Mouse (Mus musculus) intestine, embryonic 15.5 days (tissue): ENCODE data around the gene Fnbp1. TPM values are rescaled to one million over a fixed set of nuclear protein-coding genes. Genes with fewer than 3 reads are reported as not detected.
"Not testable (repeated sequence)": the region's sequence is repeated elsewhere in the genome, so short reads cannot be mapped to it uniquely, and the experiment has no call there.

Source experiments
- ATAC-seq: fragments of 200-750 bp; cut with Nextera tagmentation; 2 replicates; pipeline ENCODE4 v1.8.0; 2017; ENCODE audit warnings: moderate TSS enrichment, moderate library complexity
- H3K27ac ChIP-seq: fragments of 300-500 bp; sonication (generic); 2 replicates; pipeline ENCODE4 v1.5.1; 2015; ENCODE audit warnings: mild to moderate bottlenecking, inconsistent platforms
- H3K27me3 ChIP-seq: fragments of 300-500 bp; sonication (generic); replicated peaks from 2 replicates; pipeline ENCODE4 v1.6.1; 2015; ENCODE audit warnings: inconsistent platforms
- H3K36me3 ChIP-seq: fragments of 300-500 bp; sonication (generic); 2 replicates; pipeline ENCODE4 v1.6.1; 2015; ENCODE audit warnings: inconsistent platforms
- H3K4me1 ChIP-seq: fragments of 300-500 bp; sonication (generic); replicated peaks from 2 replicates; pipeline ENCODE4 v1.6.1; 2015; ENCODE audit warnings: inconsistent platforms
- H3K4me2 ChIP-seq: fragments of 300-500 bp; sonication (generic); replicated peaks from 2 replicates; pipeline ENCODE4 v1.6.1; 2015; ENCODE audit warnings: mild to moderate bottlenecking, inconsistent platforms
- H3K4me3 ChIP-seq: fragments of 300-500 bp; sonication (generic); replicated peaks from 2 replicates; pipeline ENCODE4 v1.5.1; 2015; ENCODE audit warnings: inconsistent platforms
- H3K9ac ChIP-seq: fragments of 300-500 bp; sonication (generic); 2 replicates; pipeline ENCODE4 v1.6.1; 2015; ENCODE audit warnings: inconsistent platforms
- H3K9me3 ChIP-seq: fragments of 300-500 bp; sonication (generic); 2 replicates; pipeline ENCODE4 v1.6.1; 2016; ENCODE audit warnings: inconsistent platforms
- WGBS: fragments of 180-500 bp; shearing (Covaris S2); methylation state at CpG from one replicate; pipeline ENCODE4 v1.1.7; 2015; 5-methylcytosine and 5-hydroxymethylcytosine counted together
- polyA plus RNA-seq: library from polyadenylated mRNA; unstranded; fragments of >200 nt; fragmentation: Nextera tagmentation; extraction: Ambion mirVana; gene quantifications from 2 replicates; pipeline ENCODE4 v1.2.1, GENCODE M21; 2015

Fnbp1 gene
- polyA plus RNA-seq = 22.7 and 27.3 TPM in 2 replicates

GRCm38 (mm10) chr2:31141867-31142454, at the start of gene Fnbp1:
TSS of gene Fnbp1 (minus strand) at chr2:31142008.
- H3K27ac ChIP-seq = peak within 1 kb of the TSS; percentile 85
- peak; percentile 97 for ATAC-seq
- peak within 1 kb of the TSS; percentile 84 for H3K4me2 ChIP-seq
- peak within 1 kb of the TSS; percentile 95 for H3K9ac ChIP-seq
- no peaks in the 10 kb centered on the region for H3K36me3 ChIP-seq
- H3K4me3 ChIP-seq = peak within 1 kb of the TSS; percentile 88
- under 1% methylated on average over 59 of the region's 59 CpGs for WGBS
- no peaks in the 10 kb centered on the region for H3K9me3 ChIP-seq
- H3K27me3 ChIP-seq = no peaks in the 10 kb centered on the region
- peaks cover 23% of the 10 kb centered on the region for H3K4me1 ChIP-seq

- Histone ChIP-seq H3K27ac (no peak overlapping the region), H3K4me2 (no peak overlapping the region), H3K9me3 (no peaks in the 10 kb centered on the region), H3K36me3 (peaks cover 46% of the 10 kb centered on the region), H3K4me3 (no peak overlapping the region), H3K4me1 (no peaks in the 10 kb centered on the region; the same call in 1 of the 2 replicates), H3K27me3 (no peaks in the 10 kb centered on the region), H3K9ac (no peak overlapping the region)
- WGBS = 89% methylated on average over 3 of the region's 3 CpGs
- no peak for ATAC-seq
Observed at GRCm38 (mm10) chr2:31189654-31190053, 47.8 kb upstream of the Fnbp1 start.

GRCm38 (mm10) chr2:31188691-31189090, 46.9 kb upstream of the Fnbp1 start:
- H3K27me3 ChIP-seq = no peaks in the 10 kb centered on the region
- H3K36me3 ChIP-seq = peaks cover 50% of the 10 kb centered on the region
- H3K27ac ChIP-seq = no peak overlapping the region
- WGBS = 92% methylated on average over 1 of the region's 1 CpGs
- ATAC-seq = no peak
- H3K4me1 ChIP-seq = no peaks in the 10 kb centered on the region; the same call in 1 of the 2 replicates
- H3K9ac ChIP-seq = no peak overlapping the region
- H3K4me2 ChIP-seq = no peak overlapping the region
- no peaks in the 10 kb centered on the region for H3K9me3 ChIP-seq
- no peak overlapping the region for H3K4me3 ChIP-seq

GRCm38 (mm10) chr2:31183830-31184229, 42.0 kb upstream of the Fnbp1 start:
- Histone ChIP-seq H3K27ac (no peak overlapping the region), H3K4me2 (no peak overlapping the region), H3K4me1 (no peaks in the 10 kb centered on the region; the same call in 1 of the 2 replicates), H3K27me3 (no peaks in the 10 kb centered on the region), H3K9me3 (no peaks in the 10 kb centered on the region), H3K4me3 (no peak overlapping the region), H3K9ac (no peak overlapping the region), H3K36me3 (peaks cover 40% of the 10 kb centered on the region)
- 84% methylated on average over 1 of the region's 1 CpGs for WGBS
- no peak for ATAC-seq

- peaks cover 47% of the 10 kb centered on the region for H3K36me3 ChIP-seq
- no peak overlapping the region for H3K27ac ChIP-seq
Observed at GRCm38 (mm10) chr2:31182786-31183330, 41.0 kb upstream of the Fnbp1 start.

GRCm38 (mm10) chr2:31180081-31180551, 38.3 kb upstream of the Fnbp1 start:
- no peak overlapping the region for H3K9ac ChIP-seq
- peaks cover 53% of the 10 kb centered on the region for H3K36me3 ChIP-seq
- H3K4me3 ChIP-seq = no peak overlapping the region
- H3K27me3 ChIP-seq = no peaks in the 10 kb centered on the region
- no peaks in the 10 kb centered on the region for H3K9me3 ChIP-seq
- no peaks in the 10 kb centered on the region for H3K4me1 ChIP-seq
- no peak for ATAC-seq
- 52% methylated on average over 7 of the region's 7 CpGs for WGBS
- no peak overlapping the region for H3K27ac ChIP-seq
- no peak overlapping the region for H3K4me2 ChIP-seq

More at GRCm38 (mm10) chr2:31182786-31183330, 41.0 kb upstream of the Fnbp1 start:
- WGBS = 75% methylated on average over 6 of the region's 6 CpGs
- no peak overlapping the region for H3K4me2 ChIP-seq
- H3K27me3 ChIP-seq = no peaks in the 10 kb centered on the region
- H3K9ac ChIP-seq = no peak overlapping the region
- H3K4me3 ChIP-seq = no peak overlapping the region
- no peaks in the 10 kb centered on the region for H3K9me3 ChIP-seq
- no peaks in the 10 kb centered on the region; the same call in 1 of the 2 replicates for H3K4me1 ChIP-seq
- ATAC-seq = peak; percentile 78

- H3K9me3 ChIP-seq = no peaks in the 10 kb centered on the region
- H3K36me3 ChIP-seq = peaks cover 49% of the 10 kb centered on the region
- H3K4me1 ChIP-seq = no peaks in the 10 kb centered on the region
- no peak overlapping the region for H3K4me3 ChIP-seq
- H3K4me2 ChIP-seq = no peak overlapping the region
- 72% methylated on average over 7 of the region's 7 CpGs for WGBS
- no peak overlapping the region for H3K27ac ChIP-seq
- no peaks in the 10 kb centered on the region for H3K27me3 ChIP-seq
- ATAC-seq = no peak
- H3K9ac ChIP-seq = no peak overlapping the region
Observed at GRCm38 (mm10) chr2:31179471-31179870, 37.7 kb upstream of the Fnbp1 start.

- not testable (repeated sequence) for ATAC-seq, H3K4me1 ChIP-seq, H3K27ac ChIP-seq, H3K9ac ChIP-seq, H3K4me3 ChIP-seq, H3K4me2 ChIP-seq, H3K27me3 ChIP-seq, H3K9me3 ChIP-seq
- peaks cover 47% of the 10 kb centered on the region for H3K36me3 ChIP-seq
- 87% methylated on average over 6 of the region's 6 CpGs for WGBS
Observed at GRCm38 (mm10) chr2:31178593-31178992, 36.8 kb upstream of the Fnbp1 start.

GRCm38 (mm10) chr2:31173290-31173689, 31.5 kb upstream of the Fnbp1 start:
- no peaks in the 10 kb centered on the region for H3K27me3 ChIP-seq
- H3K9me3 ChIP-seq = no peaks in the 10 kb centered on the region
- H3K36me3 ChIP-seq = peaks cover 64% of the 10 kb centered on the region
- no peak overlapping the region for H3K4me3 ChIP-seq
- ATAC-seq = no peak
- 71% methylated on average over 4 of the region's 4 CpGs for WGBS
- H3K4me1 ChIP-seq = 0 out of 2 replicates have a peak, but pooled peaks cover 2% of the 10 kb centered on the region
- H3K9ac ChIP-seq = no peak overlapping the region
- H3K27ac ChIP-seq = no peak overlapping the region
- H3K4me2 ChIP-seq = no peak overlapping the region

- H3K9me3 ChIP-seq = no peaks in the 10 kb centered on the region
- peaks cover 3% of the 10 kb centered on the region; the same call in 1 of the 2 replicates for H3K4me1 ChIP-seq
- H3K4me3 ChIP-seq = no peak overlapping the region
- no peak overlapping the region for H3K9ac ChIP-seq
- no peaks in the 10 kb centered on the region for H3K27me3 ChIP-seq
- peak overlapping the region; percentile 48; the same call in 1 of the 2 replicates for H3K27ac ChIP-seq
- ATAC-seq = no peak
- no peak overlapping the region for H3K4me2 ChIP-seq
- 87% methylated on average over 5 of the region's 5 CpGs for WGBS
- H3K36me3 ChIP-seq = peaks cover 57% of the 10 kb centered on the region
Observed at GRCm38 (mm10) chr2:31172536-31172935, 30.7 kb upstream of the Fnbp1 start.

- no peaks in the 10 kb centered on the region for H3K27me3 ChIP-seq
- peak; percentile 41; the same call in 1 of the 2 replicates for ATAC-seq
- no peak overlapping the region for H3K9ac ChIP-seq
- no peak overlapping the region for H3K4me2 ChIP-seq
- H3K4me3 ChIP-seq = no peak overlapping the region
- H3K9me3 ChIP-seq = no peaks in the 10 kb centered on the region
- WGBS = 62% methylated on average over 5 of the region's 5 CpGs
- peaks cover 55% of the 10 kb centered on the region for H3K36me3 ChIP-seq
- H3K27ac ChIP-seq = peak overlapping the region; percentile 71
- H3K4me1 ChIP-seq = peaks cover 6% of the 10 kb centered on the region; the same call in 1 of the 2 replicates
Observed at GRCm38 (mm10) chr2:31172001-31172400, 30.2 kb upstream of the Fnbp1 start.

- Histone ChIP-seq H3K27me3 (no peaks in the 10 kb centered on the region), H3K36me3 (peaks cover 40% of the 10 kb centered on the region), H3K9me3 (no peaks in the 10 kb centered on the region), H3K4me3 (no peak overlapping the region), H3K9ac (no peak overlapping the region), H3K4me2 (no peak overlapping the region), H3K27ac (no peak overlapping the region), H3K4me1 (peaks cover 13% of the 10 kb centered on the region)
- 89% methylated on average over 6 of the region's 6 CpGs for WGBS
- ATAC-seq = no peak
Observed at GRCm38 (mm10) chr2:31170164-31170563, 28.4 kb upstream of the Fnbp1 start.

- Histone ChIP-seq H3K9me3 (no peaks in the 10 kb centered on the region), H3K9ac (no peak overlapping the region), H3K4me1 (peaks cover 23% of the 10 kb centered on the region), H3K4me2 (no peak overlapping the region), H3K27me3 (no peaks in the 10 kb centered on the region), H3K4me3 (no peak overlapping the region), H3K27ac (no peak overlapping the region), H3K36me3 (peaks cover 37% of the 10 kb centered on the region)
- 85% methylated on average over 10 of the region's 10 CpGs for WGBS
- no peak for ATAC-seq
Observed at GRCm38 (mm10) chr2:31169001-31169400, 27.2 kb upstream of the Fnbp1 start.
